Mouse (Mus musculus) CH12.LX (cell line): ENCODE measurements around the gene Rtbdn. TPM values are rescaled to one million over a fixed set of nuclear protein-coding genes. Genes with fewer than 3 reads are reported as not detected.

Experiments used
- polyA plus RNA-seq: library from polyadenylated mRNA; unstranded; fragments of >175 nt; gene quantifications from 2 replicates; pipeline ENCODE4 v1.2.1, GENCODE M21; 2012; ENCODE audit warnings: low read depth; ENCODE audit not compliant: insufficient read length
- total RNA-seq, 2 experiments: library from RNA; depleted of rRNA; stranded (reverse); fragments of 300-350 nt in 1 of 2; fragments of >200 nt in 1 of 2; gene quantifications; 2 replicates each; pipeline ENCODE4 v1.2.3; 2012 to 2014

Rtbdn gene
- total and polyA plus RNA-seq, 3 experiments, result 0.21 to 1.8 TPM; not detected in 1

Other genes starting within 250 kb of the Rtbdn start
Only the 20 nearest of the 30 such genes appear.
- gene Gadd45gip1, start 115.5 kb upstream of the Rtbdn start, total RNA-seq (2012; rRNA removed), result 53.6 and 59.7 TPM in 2 replicates
- gene Gadd45gip1, start 115.5 kb upstream of the Rtbdn start, total RNA-seq (2014; rRNA removed), result 56.6 and 56.9 TPM in 2 replicates
- gene Gadd45gip1, start 115.5 kb upstream of the Rtbdn start, polyA plus RNA-seq, result 56.6 and 57.6 TPM in 2 replicates
- 87.0 and 115 TPM in 2 replicates for gene Rad23a, start 106.3 kb upstream of the Rtbdn start, total RNA-seq (2012; rRNA removed)
- gene Rad23a, start 106.3 kb upstream of the Rtbdn start, total RNA-seq (2014; rRNA removed), result 66.4 and 66.5 TPM in 2 replicates
- gene Rad23a, start 106.3 kb upstream of the Rtbdn start, polyA plus RNA-seq, result 135 and 143 TPM in 2 replicates
- 395 and 738 TPM in 2 replicates for gene Calr, start 100.1 kb upstream of the Rtbdn start, total RNA-seq (2012; rRNA removed)
- gene Calr, start 100.1 kb upstream of the Rtbdn start, total RNA-seq (2014; rRNA removed), result 627 and 669 TPM in 2 replicates
- gene Calr, start 100.1 kb upstream of the Rtbdn start, polyA plus RNA-seq, result 1,181 and 1,636 TPM in 2 replicates
- 142 and 165 TPM in 2 replicates for gene Farsa, start 90.0 kb upstream of the Rtbdn start, total RNA-seq (2012; rRNA removed)
- gene Farsa, start 90.0 kb upstream of the Rtbdn start, total RNA-seq (2014; rRNA removed), result 144 and 146 TPM in 2 replicates
- 175 and 192 TPM in 2 replicates for gene Farsa, start 90.0 kb upstream of the Rtbdn start, polyA plus RNA-seq
- not detected in 2 replicates for gene Syce2, start 74.9 kb upstream of the Rtbdn start, total RNA-seq (2012; rRNA removed)
- gene Syce2, start 74.9 kb upstream of the Rtbdn start, total RNA-seq (2014; rRNA removed), result not detected in 2 replicates
- gene Syce2, start 74.9 kb upstream of the Rtbdn start, polyA plus RNA-seq, result 0.54 TPM in 1 of 2 replicates, not detected in the other
- gene Gcdh, start 53.1 kb upstream of the Rtbdn start, total RNA-seq (2012; rRNA removed), result 26.2 and 27.3 TPM in 2 replicates
- 16.4 and 20.6 TPM in 2 replicates for gene Gcdh, start 53.1 kb upstream of the Rtbdn start, total RNA-seq (2014; rRNA removed)
- 13.7 and 17.7 TPM in 2 replicates for gene Gcdh, start 53.1 kb upstream of the Rtbdn start, polyA plus RNA-seq
- 0.34 and 0.38 TPM in 2 replicates for gene Klf1, start 45.1 kb upstream of the Rtbdn start, total RNA-seq (2012; rRNA removed)
- 0.20 and 0.24 TPM in 2 replicates for gene Klf1, start 45.1 kb upstream of the Rtbdn start, total RNA-seq (2014; rRNA removed)
- gene Klf1, start 45.1 kb upstream of the Rtbdn start, polyA plus RNA-seq, result 0.20 and 0.26 TPM in 2 replicates
- gene Dnase2a, start 38.4 kb upstream of the Rtbdn start, total RNA-seq (2012; rRNA removed), result 12.8 and 13.6 TPM in 2 replicates
- 15.0 and 18.4 TPM in 2 replicates for gene Dnase2a, start 38.4 kb upstream of the Rtbdn start, total RNA-seq (2014; rRNA removed)
- gene Dnase2a, start 38.4 kb upstream of the Rtbdn start, polyA plus RNA-seq, result 25.4 and 31.4 TPM in 2 replicates
- 0.08 and 0.21 TPM in 2 replicates for gene Mast1, start 9.6 kb upstream of the Rtbdn start, total RNA-seq (2012; rRNA removed)
- not detected in 2 replicates for gene Mast1, start 9.6 kb upstream of the Rtbdn start, total RNA-seq (2014; rRNA removed)
- 0.34 and 0.55 TPM in 2 replicates for gene Mast1, start 9.6 kb upstream of the Rtbdn start, polyA plus RNA-seq
- gene Gm49661, start 22.4 kb downstream of the Rtbdn start, total RNA-seq (2012; rRNA removed), result 1.8 and 3.1 TPM in 2 replicates
- gene Gm49661, start 22.4 kb downstream of the Rtbdn start, total RNA-seq (2014; rRNA removed), result not detected in 2 replicates
- gene Gm49661, start 22.4 kb downstream of the Rtbdn start, polyA plus RNA-seq, result not detected in 2 replicates
- gene Prdx2, start 22.6 kb downstream of the Rtbdn start, total RNA-seq (2012; rRNA removed), result 218 and 231 TPM in 2 replicates
- 231 and 232 TPM in 2 replicates for gene Prdx2, start 22.6 kb downstream of the Rtbdn start, total RNA-seq (2014; rRNA removed)
- 158 and 159 TPM in 2 replicates for gene Prdx2, start 22.6 kb downstream of the Rtbdn start, polyA plus RNA-seq
- 104 and 115 TPM in 2 replicates for gene Rnaseh2a, start 22.8 kb downstream of the Rtbdn start, total RNA-seq (2012; rRNA removed)
- 71.6 and 76.2 TPM in 2 replicates for gene Rnaseh2a, start 22.8 kb downstream of the Rtbdn start, total RNA-seq (2014; rRNA removed)
- 83.1 and 88.1 TPM in 2 replicates for gene Rnaseh2a, start 22.8 kb downstream of the Rtbdn start, polyA plus RNA-seq
- gene Junb, start 31.7 kb downstream of the Rtbdn start, total RNA-seq (2012; rRNA removed), result 226 and 342 TPM in 2 replicates
- gene Junb, start 31.7 kb downstream of the Rtbdn start, total RNA-seq (2014; rRNA removed), result 175 and 217 TPM in 2 replicates
- 63.4 and 66.4 TPM in 2 replicates for gene Junb, start 31.7 kb downstream of the Rtbdn start, polyA plus RNA-seq
- gene Hook2, start 43.6 kb downstream of the Rtbdn start, total RNA-seq (2012; rRNA removed), result 17.6 and 24.7 TPM in 2 replicates
- gene Hook2, start 43.6 kb downstream of the Rtbdn start, total RNA-seq (2014; rRNA removed), result 7.1 TPM in 2 replicates
- gene Hook2, start 43.6 kb downstream of the Rtbdn start, polyA plus RNA-seq, result 9.8 and 11.7 TPM in 2 replicates
- 0.21 TPM in 1 of 2 replicates, not detected in the other for gene Best2, start 67.5 kb downstream of the Rtbdn start, total RNA-seq (2012; rRNA removed)
- gene Best2, start 67.5 kb downstream of the Rtbdn start, total RNA-seq (2014; rRNA removed), result not detected in 2 replicates
- gene Best2, start 67.5 kb downstream of the Rtbdn start, polyA plus RNA-seq, result 0.23 TPM in 1 of 2 replicates, not detected in the other
- 109 and 125 TPM in 2 replicates for gene Asna1, start 78.3 kb downstream of the Rtbdn start, total RNA-seq (2012; rRNA removed)
- 108 and 119 TPM in 2 replicates for gene Asna1, start 78.3 kb downstream of the Rtbdn start, total RNA-seq (2014; rRNA removed)
- 127 and 132 TPM in 2 replicates for gene Asna1, start 78.3 kb downstream of the Rtbdn start, polyA plus RNA-seq
- gene Trir, start 79.8 kb downstream of the Rtbdn start, total RNA-seq (2012; rRNA removed), result 151 and 202 TPM in 2 replicates
- 190 and 209 TPM in 2 replicates for gene Trir, start 79.8 kb downstream of the Rtbdn start, total RNA-seq (2014; rRNA removed)
- 185 and 244 TPM in 2 replicates for gene Trir, start 79.8 kb downstream of the Rtbdn start, polyA plus RNA-seq
- 48.0 and 50.4 TPM in 2 replicates for gene Tnpo2, start 89.9 kb downstream of the Rtbdn start, total RNA-seq (2012; rRNA removed)
- gene Tnpo2, start 89.9 kb downstream of the Rtbdn start, total RNA-seq (2014; rRNA removed), result 36.3 and 41.2 TPM in 2 replicates
- gene Tnpo2, start 89.9 kb downstream of the Rtbdn start, polyA plus RNA-seq, result 45.1 and 57.0 TPM in 2 replicates
- gene Fbxw9, start 113.1 kb downstream of the Rtbdn start, total RNA-seq (2012; rRNA removed), result 14.1 and 21.9 TPM in 2 replicates
- gene Fbxw9, start 113.1 kb downstream of the Rtbdn start, total RNA-seq (2014; rRNA removed), result 6.4 and 7.3 TPM in 2 replicates
- gene Fbxw9, start 113.1 kb downstream of the Rtbdn start, polyA plus RNA-seq, result 10.4 and 11.7 TPM in 2 replicates
- gene Gm5741, start 121.0 kb downstream of the Rtbdn start, total RNA-seq (2012; rRNA removed), result not detected in 2 replicates
- not detected in 2 replicates for gene Gm5741, start 121.0 kb downstream of the Rtbdn start, total RNA-seq (2014; rRNA removed)
- 1.0 TPM in 1 of 2 replicates, not detected in the other for gene Gm5741, start 121.0 kb downstream of the Rtbdn start, polyA plus RNA-seq